Mouse (Mus musculus) lung, postnatal 0 days (tissue): ENCODE measurements around the gene Fto.

Source experiments
- CTCF ChIP-seq: IDR thresholded peaks from 2 replicates; pipeline ENCODE4 v1.5.1; 2016; ENCODE audit warnings: antibody characterized with exemption, mild to moderate bottlenecking
- EP300 ChIP-seq: IDR thresholded peaks from 2 replicates; pipeline ENCODE4 v1.6.1; 2016; ENCODE audit warnings: antibody characterized with exemption, mild to moderate bottlenecking, control low read depth

- no peak for TF ChIP-seq CTCF
- no peak for TF ChIP-seq EP300
Measured at GRCm38 (mm10) chr8:91636887-91637286, 323.6 kb downstream of the Fto start.
